Mouse (Mus musculus): Measurements from ENCODE around the gene Bdh2. TPM values are rescaled to one million over a fixed set of nuclear protein-coding genes. Genes with fewer than 3 reads are reported as not detected.
A peak's percentile ranks its signal among the peaks of the same experiment; 100 is the strongest.

The Bdh2 gene
- polyA plus RNA-seq, 1 experiment from 2014 or later = 6.1 TPM

GRCm38 (mm10) chr3:135273047-135273446 lies 8.0 kb upstream of the Bdh2 start:
- peaks cover 63% of the 10 kb centered on the region for H3K36me3 ChIP-seq
- no peak overlapping the region for H3K27ac ChIP-seq
- 95% methylated on average over 13 of the region's 13 CpGs for WGBS
- H3K4me3 ChIP-seq = no peak overlapping the region
- no peak for DNase-seq (ENCODE audit: low spot score)
- no peaks in the 10 kb centered on the region for H3K27me3 ChIP-seq (ENCODE audit: low read depth, poor library complexity, severe bottlenecking)
- no peaks in the 10 kb centered on the region for H3K9me3 ChIP-seq (replicated peaks)
- H3K4me1 ChIP-seq = no peaks in the 10 kb centered on the region

GRCm38 (mm10) chr3:135280160-135280559 lies 861 bp upstream of the Bdh2 start:
- Histone ChIP-seq H3K9me3 (replicated peaks) (no peaks in the 10 kb centered on the region), H3K4me3 (no peak overlapping the region), H3K27me3 (ENCODE audit: low read depth, poor library complexity, severe bottlenecking) (no peaks in the 10 kb centered on the region), H3K36me3 (no peaks in the 10 kb centered on the region), H3K27ac (peak overlapping the region; percentile 90), H3K4me1 (peaks cover 5% of the 10 kb centered on the region; the same call in 1 of the 2 replicates)
- 85% methylated on average over 4 of the region's 4 CpGs for WGBS
- no peak for DNase-seq (ENCODE audit: low spot score)

- Histone ChIP-seq H3K4me3 (no peak overlapping the region), H3K9me3 (replicated peaks) (no peaks in the 10 kb centered on the region), H3K4me1 (peaks cover 5% of the 10 kb centered on the region; the same call in 1 of the 2 replicates), H3K27me3 (ENCODE audit: low read depth, poor library complexity, severe bottlenecking) (no peaks in the 10 kb centered on the region), H3K36me3 (no peaks in the 10 kb centered on the region), H3K27ac (no peak overlapping the region)
- DNase-seq (ENCODE audit: low spot score) = no peak
- 84% methylated on average over 8 of the region's 8 CpGs for WGBS
These were observed 680 bp downstream of the Bdh2 start for GRCm38 (mm10) chr3:135281701-135282100.

GRCm38 (mm10) chr3:135285256-135285655 lies 4.2 kb downstream of the Bdh2 start:
- no peak for DNase-seq (ENCODE audit: low spot score)
- Histone ChIP-seq H3K36me3 (no peaks in the 10 kb centered on the region), H3K4me3 (no peak overlapping the region), H3K27me3 (ENCODE audit: low read depth, poor library complexity, severe bottlenecking) (no peaks in the 10 kb centered on the region), H3K4me1 (peaks cover 5% of the 10 kb centered on the region; the same call in 1 of the 2 replicates), H3K27ac (no peak overlapping the region), H3K9me3 (replicated peaks) (no peaks in the 10 kb centered on the region)
- 88% methylated on average over 11 of the region's 11 CpGs for WGBS

GRCm38 (mm10) chr3:135285807-135286206 lies 4.8 kb downstream of the Bdh2 start:
- Histone ChIP-seq H3K36me3 (no peaks in the 10 kb centered on the region), H3K27ac (no peak overlapping the region), H3K4me1 (peaks cover 2% of the 10 kb centered on the region; the same call in 1 of the 2 replicates), H3K4me3 (no peak overlapping the region), H3K9me3 (replicated peaks) (no peaks in the 10 kb centered on the region), H3K27me3 (ENCODE audit: low read depth, poor library complexity, severe bottlenecking) (no peaks in the 10 kb centered on the region)
- 80% methylated on average over 3 of the region's 3 CpGs for WGBS
- DNase-seq (ENCODE audit: low spot score) = no peak

- Histone ChIP-seq H3K27ac (no peak overlapping the region), H3K9me3 (replicated peaks) (no peaks in the 10 kb centered on the region), H3K36me3 (no peaks in the 10 kb centered on the region), H3K27me3 (ENCODE audit: low read depth, poor library complexity, severe bottlenecking) (no peaks in the 10 kb centered on the region), H3K4me3 (no peak overlapping the region), H3K4me1 (no peaks in the 10 kb centered on the region)
- DNase-seq (ENCODE audit: low spot score) = no peak
- 88% methylated on average over 8 of the region's 8 CpGs for WGBS
These were observed 7.2 kb downstream of the Bdh2 start for GRCm38 (mm10) chr3:135288138-135288750.

- Histone ChIP-seq H3K27ac (no peak overlapping the region), H3K4me3 (no peak overlapping the region), H3K4me1 (no peaks in the 10 kb centered on the region), H3K9me3 (replicated peaks) (no peaks in the 10 kb centered on the region), H3K27me3 (ENCODE audit: low read depth, poor library complexity, severe bottlenecking) (no peaks in the 10 kb centered on the region), H3K36me3 (no peaks in the 10 kb centered on the region)
- no peak for DNase-seq (ENCODE audit: low spot score)
- WGBS = 92% methylated on average over 1 of the region's 1 CpGs
These were observed 8.1 kb downstream of the Bdh2 start for GRCm38 (mm10) chr3:135289148-135289547.

- Histone ChIP-seq H3K4me3 (no peak overlapping the region), H3K36me3 (no peaks in the 10 kb centered on the region), H3K9me3 (replicated peaks) (no peaks in the 10 kb centered on the region), H3K27me3 (ENCODE audit: low read depth, poor library complexity, severe bottlenecking) (no peaks in the 10 kb centered on the region), H3K4me1 (no peaks in the 10 kb centered on the region), H3K27ac (no peak overlapping the region)
- peak; percentile 63 for DNase-seq (ENCODE audit: low spot score)
- 100% methylated on average over 3 of the region's 7 CpGs for WGBS
These were observed 9.4 kb downstream of the Bdh2 start for GRCm38 (mm10) chr3:135290249-135290894.

GRCm38 (mm10) chr3:135293703-135294102 lies 12.7 kb downstream of the Bdh2 start:
- Histone ChIP-seq H3K36me3 (no peaks in the 10 kb centered on the region), H3K9me3 (replicated peaks) (no peaks in the 10 kb centered on the region), H3K4me3 (no peak overlapping the region), H3K27me3 (ENCODE audit: low read depth, poor library complexity, severe bottlenecking) (no peaks in the 10 kb centered on the region), H3K27ac (no peak overlapping the region), H3K4me1 (no peaks in the 10 kb centered on the region)
- DNase-seq (ENCODE audit: low spot score) = no peak
- WGBS = 62% methylated on average over 7 of the region's 7 CpGs

- Histone ChIP-seq H3K4me1 (no peaks in the 10 kb centered on the region), H3K27me3 (ENCODE audit: low read depth, poor library complexity, severe bottlenecking) (no peaks in the 10 kb centered on the region), H3K36me3 (no peaks in the 10 kb centered on the region), H3K9me3 (replicated peaks) (no peaks in the 10 kb centered on the region), H3K4me3 (no peak overlapping the region), H3K27ac (no peak overlapping the region)
- no peak for DNase-seq (ENCODE audit: low spot score)
- 93% methylated on average over 1 of the region's 1 CpGs for WGBS
These were observed 14.5 kb downstream of the Bdh2 start for GRCm38 (mm10) chr3:135295559-135295958.

GRCm38 (mm10) chr3:135298560-135298959 lies 17.5 kb downstream of the Bdh2 start:
- 89% methylated on average over 3 of the region's 3 CpGs for WGBS
- H3K27me3 ChIP-seq (ENCODE audit: low read depth, poor library complexity, severe bottlenecking) = no peaks in the 10 kb centered on the region
- no peak for DNase-seq (ENCODE audit: low spot score)
- peaks cover 4% of the 10 kb centered on the region for H3K4me1 ChIP-seq
- no peak overlapping the region for H3K4me3 ChIP-seq
- no peaks in the 10 kb centered on the region for H3K9me3 ChIP-seq (replicated peaks)
- no peaks in the 10 kb centered on the region for H3K36me3 ChIP-seq
- no peak overlapping the region for H3K27ac ChIP-seq

GRCm38 (mm10) chr3:135300081-135300480 lies 19.1 kb downstream of the Bdh2 start:
- Histone ChIP-seq H3K4me1 (peaks cover 14% of the 10 kb centered on the region), H3K27me3 (ENCODE audit: low read depth, poor library complexity, severe bottlenecking) (no peaks in the 10 kb centered on the region), H3K27ac (no peak overlapping the region), H3K4me3 (no peak overlapping the region), H3K9me3 (replicated peaks) (no peaks in the 10 kb centered on the region), H3K36me3 (no peaks in the 10 kb centered on the region)
- DNase-seq (ENCODE audit: low spot score) = no peak
- 76% methylated on average over 6 of the region's 6 CpGs for WGBS

GRCm38 (mm10) chr3:135304060-135304459 lies 23.0 kb downstream of the Bdh2 start:
- WGBS = 28% methylated on average over 6 of the region's 6 CpGs
- H3K4me3 ChIP-seq = no peak overlapping the region

More at GRCm38 (mm10) chr3:135304060-135304459, 23.0 kb downstream of the Bdh2 start:
- no peak overlapping the region for H3K27ac ChIP-seq
- no peak for DNase-seq (ENCODE audit: low spot score)
- no peaks in the 10 kb centered on the region for H3K27me3 ChIP-seq (ENCODE audit: low read depth, poor library complexity, severe bottlenecking)
- peaks cover 31% of the 10 kb centered on the region for H3K4me1 ChIP-seq
- H3K9me3 ChIP-seq (replicated peaks) = no peaks in the 10 kb centered on the region
- H3K36me3 ChIP-seq = no peaks in the 10 kb centered on the region

Data from limb, embryonic 10.5 days (tissue).